Mouse (Mus musculus) cerebral cortex, adult 2 months (tissue): ENCODE results near the gene Fgfr2.

Source experiments
- WGBS: fragments of 180-500 bp; shearing (Covaris S2); methylation state at CpG from one replicate; pipeline ENCODE4 v1.1.7; 2018; 5-methylcytosine and 5-hydroxymethylcytosine counted together

Fgfr2 gene

DNA sequence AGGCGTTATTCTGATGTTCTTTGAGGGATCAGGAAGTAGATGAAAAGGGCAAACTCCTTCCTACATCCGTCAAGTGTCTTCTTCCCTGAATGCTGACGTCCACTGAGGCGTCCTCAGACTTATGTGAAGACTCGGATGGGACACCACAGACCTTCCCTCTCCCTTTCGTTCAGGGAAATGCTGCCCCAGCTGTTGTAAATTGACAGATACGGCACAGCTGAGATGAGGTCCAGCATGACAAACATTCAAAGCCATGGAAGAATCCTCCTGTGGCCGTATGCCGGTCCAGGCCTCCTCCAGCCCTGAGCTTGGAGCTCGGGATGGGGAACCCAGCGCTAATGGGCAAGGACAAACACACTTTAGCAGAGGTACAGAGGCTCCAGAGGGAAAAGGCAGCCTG, 373.6 kb downstream of the Fgfr2 start:
- WGBS = 92% methylated on average over 11 of the region's 11 CpGs

DNA sequence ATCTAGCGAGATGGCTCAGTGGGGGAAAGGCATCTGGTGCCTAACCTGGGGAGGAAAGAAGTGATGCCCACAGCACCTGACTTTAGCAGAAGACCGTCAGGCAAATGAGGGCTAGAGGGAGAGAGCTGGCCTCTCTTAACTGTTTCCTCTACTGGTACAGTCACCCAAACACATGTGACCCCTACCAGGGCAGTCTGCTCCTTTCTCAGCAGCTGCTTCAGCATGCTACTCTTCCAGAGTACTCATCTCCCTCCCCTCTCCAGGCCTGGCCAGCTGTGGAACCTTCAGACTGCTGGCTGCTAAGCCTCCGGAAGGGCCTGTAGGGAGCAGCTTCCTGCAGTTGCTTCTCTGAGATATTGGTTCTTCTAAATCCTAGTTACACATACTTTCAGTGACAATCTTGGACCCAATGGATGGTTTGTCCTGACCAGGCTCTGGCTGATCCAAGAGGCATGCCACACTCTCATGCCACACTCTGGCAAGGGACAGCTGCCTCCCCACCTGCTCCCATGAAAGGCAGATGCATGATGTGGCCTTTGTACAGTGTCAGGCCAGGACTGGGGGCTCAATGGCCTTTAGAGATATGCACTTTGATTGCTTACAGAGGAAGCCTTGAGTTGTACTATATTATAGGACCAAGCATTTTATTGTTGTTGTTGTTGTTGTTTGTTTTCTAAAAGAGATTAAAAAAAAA, 374.9 kb downstream of the Fgfr2 start:
- 75% methylated on average over 3 of the region's 3 CpGs for WGBS

DNA sequence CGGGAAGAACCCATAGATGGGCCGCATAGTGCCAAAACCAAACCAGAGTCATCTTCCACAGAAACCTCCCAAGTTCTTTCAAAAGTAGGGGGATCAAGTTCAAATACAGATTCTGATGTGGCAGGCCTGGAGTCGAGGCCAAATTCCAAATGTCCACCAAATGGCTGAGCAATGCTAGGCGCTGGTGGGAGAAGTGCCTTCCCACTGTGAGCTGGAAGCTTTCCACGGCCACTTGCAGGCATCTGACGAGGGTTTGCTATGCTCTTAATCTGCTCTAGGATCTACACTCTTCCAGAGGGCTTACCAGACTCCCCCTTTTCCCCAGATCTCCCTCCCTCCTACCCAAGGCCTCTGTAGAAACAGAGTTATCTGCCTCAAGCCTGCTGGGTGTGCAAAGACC, 376.1 kb downstream of the Fgfr2 start:
- 73% methylated on average over 6 of the region's 6 CpGs for WGBS

DNA sequence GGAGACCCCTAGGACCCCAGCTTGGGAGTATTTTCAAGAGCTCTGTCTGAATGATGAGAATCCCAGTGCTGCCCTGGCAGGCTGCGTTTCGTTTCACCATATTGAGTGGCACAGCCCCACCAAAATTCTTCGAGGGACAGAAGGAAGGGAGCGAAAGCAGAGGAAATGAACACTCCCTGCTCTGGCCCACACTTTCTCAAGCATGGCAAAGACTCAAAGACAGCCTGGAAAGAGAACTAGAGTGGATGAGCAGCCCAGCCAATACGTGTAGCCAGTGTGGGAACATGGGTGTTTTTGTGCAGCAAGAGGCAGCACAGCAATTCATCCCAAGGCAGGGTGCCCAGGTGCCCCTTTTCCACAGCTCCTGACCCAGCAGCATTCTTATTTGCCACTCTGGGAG, 380.2 kb downstream of the Fgfr2 start:
- 52% methylated on average over 5 of the region's 5 CpGs for WGBS

DNA sequence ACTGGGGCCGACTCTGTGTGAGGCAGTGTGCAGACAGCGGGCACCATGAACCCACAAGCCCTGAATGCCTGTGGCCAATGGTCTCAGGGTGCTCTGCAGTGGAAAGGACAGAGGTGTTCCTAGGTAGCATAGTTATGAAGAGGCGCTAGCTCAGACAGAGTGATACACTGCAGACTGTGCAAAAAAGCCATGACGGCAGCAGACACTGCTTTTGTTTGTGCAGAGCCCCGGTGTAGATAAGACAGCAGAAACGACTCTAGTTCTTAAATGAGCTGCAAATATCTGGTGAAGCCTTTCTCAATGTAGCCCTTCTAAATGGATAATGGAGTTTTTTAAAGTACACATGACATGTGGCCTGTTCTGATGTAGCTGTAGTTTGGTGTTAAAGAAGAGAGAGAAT, 383.3 kb downstream of the Fgfr2 start:
- 84% methylated on average over 6 of the region's 6 CpGs for WGBS

DNA sequence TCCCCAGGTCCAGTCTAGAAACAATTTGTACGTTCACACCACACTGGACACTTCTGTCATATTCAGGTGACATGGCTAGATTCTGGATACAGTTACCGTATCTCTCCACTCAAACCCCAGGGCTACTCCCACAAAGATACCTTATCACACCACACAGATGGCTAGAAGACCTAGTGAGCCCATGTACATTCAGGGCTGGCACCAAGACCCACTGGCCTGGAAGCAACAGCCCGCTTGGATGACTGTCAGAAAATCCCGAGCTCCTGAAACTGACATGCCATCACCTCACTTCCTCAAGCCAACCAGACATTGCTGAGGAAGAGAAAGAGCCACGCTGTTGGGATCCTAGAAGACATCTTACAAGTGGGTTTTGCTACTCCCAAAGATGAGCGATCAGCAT, 384.3 kb downstream of the Fgfr2 start:
- 87% methylated on average over 6 of the region's 6 CpGs for WGBS

DNA sequence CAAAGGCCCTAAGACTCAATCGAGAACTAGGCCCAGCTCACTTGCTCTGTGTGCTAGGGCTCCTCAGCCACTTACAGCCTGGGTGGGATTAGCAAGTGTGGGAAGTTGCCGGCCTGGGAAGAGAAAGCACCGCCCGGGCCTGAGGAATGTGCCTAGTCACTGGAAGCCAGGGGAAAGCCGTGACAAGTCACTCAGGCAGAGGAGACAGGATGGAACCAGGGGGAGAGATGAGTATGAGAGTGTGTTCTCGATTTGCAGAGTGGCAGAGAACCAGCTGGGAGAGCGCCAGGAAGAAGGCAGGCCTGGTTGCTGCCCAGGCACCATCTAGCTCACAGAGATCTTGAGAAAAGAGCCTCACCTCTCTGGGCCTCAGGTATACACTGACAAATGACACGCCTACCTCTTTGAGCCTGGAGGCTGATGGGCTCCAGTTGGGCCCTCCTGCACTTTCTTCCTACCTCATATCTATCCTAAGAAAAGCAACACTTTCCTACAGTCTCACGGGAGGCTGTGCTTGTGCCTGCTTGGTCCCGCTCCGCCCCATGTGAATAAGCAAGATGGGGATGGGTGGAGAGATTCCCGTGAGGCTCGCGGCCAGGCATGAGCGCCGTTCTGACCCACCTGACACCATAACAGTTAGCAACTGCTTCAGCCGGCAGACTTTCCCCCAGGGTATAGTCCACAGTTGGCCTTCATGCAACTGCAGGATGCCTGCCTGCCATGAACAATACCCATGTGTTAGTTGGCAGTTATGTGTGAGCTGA, 386.9 kb downstream of the Fgfr2 start:
- WGBS = 45% methylated on average over 17 of the region's 17 CpGs

DNA sequence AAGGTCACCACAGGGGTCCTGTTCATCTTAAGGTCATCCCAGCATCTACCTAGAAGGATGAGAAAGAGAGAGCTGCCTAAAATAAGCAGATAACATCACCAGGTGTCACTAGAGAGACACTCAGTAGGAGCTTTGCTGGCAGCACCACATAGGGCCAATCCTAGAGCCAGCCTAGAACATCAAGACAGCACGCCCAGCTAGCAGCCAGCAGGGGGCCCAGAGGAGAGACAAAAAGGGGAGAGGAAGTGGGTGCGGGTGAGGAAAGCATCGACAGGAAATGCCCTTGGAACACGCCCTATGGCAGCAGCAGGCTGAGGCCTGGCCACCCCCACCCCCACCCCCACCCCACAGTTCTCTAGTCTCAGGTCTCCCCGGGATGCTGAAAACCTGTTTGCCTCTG, 388.0 kb downstream of the Fgfr2 start:
- 62% methylated on average over 5 of the region's 5 CpGs for WGBS

DNA sequence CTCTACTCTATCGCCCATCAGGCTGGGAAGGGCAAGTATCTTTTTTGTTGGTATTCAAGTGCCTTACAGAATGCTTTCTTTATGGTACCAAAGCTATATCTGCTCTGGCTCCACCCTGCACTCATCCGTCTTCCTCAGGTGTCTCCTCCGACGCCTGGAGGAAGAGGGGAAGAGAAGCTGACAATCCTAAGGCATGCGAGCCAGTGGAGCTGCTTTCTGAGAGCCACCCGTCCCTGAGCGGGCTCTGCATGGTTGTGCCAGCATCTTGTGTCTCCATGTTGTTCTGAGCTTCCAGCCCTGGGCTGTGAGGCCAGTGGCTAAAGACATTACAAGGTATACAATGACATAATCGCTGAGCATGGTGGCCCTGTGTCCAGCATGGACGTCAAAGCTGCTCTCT, 388.9 kb downstream of the Fgfr2 start:
- 87% methylated on average over 9 of the region's 9 CpGs for WGBS

DNA sequence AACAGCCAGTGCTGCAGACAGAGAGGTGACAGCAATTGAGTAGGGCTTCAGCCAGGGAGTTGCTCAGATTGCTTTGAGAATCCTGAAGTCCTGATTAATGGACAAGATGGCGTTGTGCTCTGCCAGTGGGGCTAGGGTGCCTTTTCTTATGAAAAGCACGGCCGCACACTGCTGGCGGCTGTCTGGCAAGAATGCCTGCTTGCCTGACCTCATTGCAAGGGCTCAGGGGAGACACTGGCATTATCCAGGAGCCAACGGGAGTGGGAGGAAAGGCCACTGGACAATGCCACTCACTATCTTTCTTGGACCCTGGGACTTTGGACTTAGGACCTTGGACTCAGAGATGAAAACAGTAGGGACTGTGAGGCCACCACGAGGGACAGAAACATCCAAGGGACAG, 389.6 kb downstream of the Fgfr2 start:
- 62% methylated on average over 6 of the region's 6 CpGs for WGBS

DNA sequence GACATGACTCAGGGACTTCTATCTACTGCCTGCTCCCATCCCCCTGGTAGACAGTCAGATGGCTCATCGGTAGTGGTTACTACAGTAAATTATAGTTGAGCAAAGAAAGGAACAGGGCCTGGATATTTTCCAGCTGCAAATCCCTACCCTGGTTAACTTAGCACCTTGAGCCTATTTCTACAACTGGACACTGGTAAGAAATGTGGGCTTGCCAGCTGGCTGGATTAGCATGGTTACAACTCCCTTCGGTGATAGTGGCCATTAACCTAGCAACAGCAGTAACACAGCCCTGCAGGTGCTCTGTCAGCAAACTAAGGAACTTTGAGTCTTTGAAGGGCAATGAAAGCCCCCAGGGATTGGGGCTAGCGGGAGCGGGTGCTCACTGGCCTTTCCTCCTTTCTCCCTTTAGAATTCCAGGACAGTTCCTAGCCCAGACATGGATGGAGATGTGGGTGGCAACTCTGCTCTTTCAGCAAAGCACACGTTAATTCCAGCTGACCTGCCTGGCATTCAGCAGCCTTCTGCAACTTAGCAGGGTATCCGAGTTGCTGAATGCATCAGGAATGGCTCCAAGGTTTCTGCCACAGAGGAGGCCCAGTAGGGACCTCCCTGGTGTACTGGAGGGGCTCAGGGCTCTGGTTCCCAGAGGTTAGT, 390.9 kb downstream of the Fgfr2 start:
- 57% methylated on average over 6 of the region's 6 CpGs for WGBS

DNA sequence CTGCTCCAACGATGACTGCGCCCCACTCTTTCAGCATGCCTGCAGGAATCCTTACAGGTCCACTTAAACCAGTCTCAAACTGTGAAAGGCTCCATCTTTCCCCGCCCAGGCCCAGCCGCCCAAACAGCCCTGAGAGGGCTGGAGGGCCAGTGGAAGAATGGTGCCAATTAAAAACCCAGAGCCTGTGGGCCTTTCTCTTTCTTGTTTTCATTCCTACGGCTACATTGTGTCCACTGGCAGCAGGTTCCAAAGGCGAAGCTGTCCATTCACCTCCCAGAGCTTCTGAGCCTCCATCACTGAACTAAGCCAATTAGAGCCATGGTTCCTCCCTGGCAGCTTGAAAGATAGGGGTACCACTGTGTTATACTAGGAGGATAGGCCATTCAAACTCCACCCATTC, 391.6 kb downstream of the Fgfr2 start:
- WGBS = 71% methylated on average over 6 of the region's 6 CpGs

DNA sequence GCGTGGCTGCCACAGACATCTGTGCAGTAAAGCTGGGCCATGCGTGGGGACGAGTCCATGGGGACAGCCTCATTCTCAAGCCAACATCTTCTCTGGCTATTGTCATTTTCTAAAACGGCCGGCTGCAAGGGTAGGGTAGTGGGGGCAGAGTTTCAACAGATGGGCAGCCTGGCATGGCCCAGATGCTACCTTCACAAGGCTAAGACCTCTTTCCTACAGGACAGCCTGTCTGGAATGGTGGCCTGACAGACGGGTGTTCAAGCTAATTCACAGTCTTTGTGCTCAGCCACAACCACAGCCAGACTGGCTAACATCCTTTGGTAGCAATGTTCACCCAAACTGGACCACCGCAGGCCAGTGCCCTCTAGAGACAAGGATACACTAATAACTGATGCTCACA, 392.6 kb downstream of the Fgfr2 start:
- WGBS = 60% methylated on average over 7 of the region's 7 CpGs

DNA sequence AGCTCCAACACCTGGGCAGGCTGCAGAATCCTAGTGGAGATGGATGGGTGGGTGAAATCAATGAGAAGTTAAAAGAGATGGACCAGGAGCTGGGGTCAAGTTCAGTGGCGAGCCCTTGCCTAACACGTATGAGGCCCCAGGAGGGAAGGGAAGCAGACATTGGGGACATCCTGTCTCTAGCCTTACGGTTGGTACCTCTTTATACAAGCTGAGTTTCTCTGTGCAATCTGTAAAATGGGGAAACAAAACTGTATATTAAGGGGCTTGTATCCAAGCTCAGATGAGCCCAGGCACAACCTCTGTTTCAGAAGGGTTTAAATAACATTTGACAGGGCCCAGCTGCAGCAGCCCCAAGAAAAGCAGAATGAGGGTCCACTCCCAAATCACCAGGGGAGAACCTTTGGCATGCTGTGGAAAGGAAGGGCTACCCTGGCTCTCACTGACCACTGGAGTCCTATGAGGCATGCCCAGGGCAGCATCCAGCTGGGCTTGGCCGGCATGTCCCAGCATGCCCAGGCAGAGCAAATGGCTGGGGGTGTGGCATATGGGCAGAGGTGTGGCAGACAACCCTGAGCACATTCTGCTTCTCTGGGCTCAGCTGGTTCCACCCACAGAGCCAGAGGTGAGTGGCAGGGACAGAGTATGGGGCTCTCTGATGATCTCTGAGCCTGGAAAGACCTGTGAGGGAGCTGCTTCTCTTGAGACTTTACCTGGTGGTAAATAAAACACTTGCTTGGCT, 393.9 kb downstream of the Fgfr2 start:
- WGBS = 87% methylated on average over 4 of the region's 4 CpGs

DNA sequence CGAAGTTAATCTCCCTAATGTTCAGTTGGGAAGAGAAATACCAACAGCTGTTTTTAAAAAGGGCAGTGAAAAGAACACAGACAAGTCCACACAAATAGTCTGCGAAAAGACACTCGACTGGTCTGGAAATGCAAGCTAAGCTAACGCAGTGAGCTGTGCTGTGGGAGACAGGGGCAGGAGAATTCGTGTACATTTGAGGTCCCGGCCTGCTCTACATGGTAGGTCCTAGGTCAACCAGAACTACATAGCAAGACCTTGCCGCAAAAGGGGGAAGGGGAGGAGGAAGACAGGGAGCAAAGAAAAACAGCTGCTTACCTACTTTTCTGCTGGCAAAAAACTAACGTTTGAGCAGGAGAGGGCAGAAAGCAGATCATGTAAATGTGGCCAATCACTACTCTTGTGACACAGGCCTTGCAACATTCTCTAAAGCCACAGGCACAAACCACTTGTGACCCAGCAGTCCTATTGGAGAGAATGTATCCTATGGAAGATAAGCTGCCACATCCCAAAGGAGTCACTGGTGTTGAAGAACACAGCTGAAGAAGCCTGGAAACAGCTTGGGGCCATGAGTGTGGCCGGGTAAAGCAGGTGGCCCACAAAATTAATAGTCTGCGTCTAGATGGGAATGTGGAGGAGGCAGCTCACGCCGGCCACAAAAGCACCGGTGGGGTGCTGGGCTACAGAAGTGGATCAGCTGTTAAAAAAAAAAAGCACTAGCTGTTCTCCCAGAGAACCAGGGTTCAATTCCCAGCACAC, 396.9 kb downstream of the Fgfr2 start:
- WGBS = 69% methylated on average over 13 of the region's 13 CpGs

DNA sequence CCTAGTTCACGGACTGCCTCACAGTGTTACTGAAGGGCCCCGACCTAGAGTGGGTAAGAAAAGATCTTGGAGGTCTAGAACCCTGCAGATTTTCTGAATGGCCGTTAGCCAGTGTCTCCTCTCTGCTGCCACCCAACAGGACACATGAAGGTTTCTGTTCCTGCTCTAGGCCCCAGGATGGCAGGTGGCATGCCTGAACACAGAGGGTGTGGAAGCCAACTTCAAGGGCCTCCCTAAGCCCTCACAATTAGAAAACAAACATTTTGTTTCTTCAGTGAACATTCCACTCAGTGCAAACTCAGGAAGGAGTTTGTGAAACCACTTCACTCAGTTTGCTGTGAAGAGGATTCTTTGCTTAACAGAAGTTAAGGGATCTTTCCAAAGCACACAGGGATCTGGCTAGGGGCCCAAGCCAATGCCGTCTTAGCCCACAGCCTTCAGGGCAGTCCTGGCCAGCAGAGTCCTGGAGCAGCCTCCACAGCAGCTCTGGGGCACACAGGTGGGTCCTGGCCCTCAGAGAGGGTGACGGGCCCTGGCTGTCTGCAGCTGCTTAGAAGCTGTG, 398.6 kb downstream of the Fgfr2 start:
- WGBS = 74% methylated on average over 5 of the region's 5 CpGs

DNA sequence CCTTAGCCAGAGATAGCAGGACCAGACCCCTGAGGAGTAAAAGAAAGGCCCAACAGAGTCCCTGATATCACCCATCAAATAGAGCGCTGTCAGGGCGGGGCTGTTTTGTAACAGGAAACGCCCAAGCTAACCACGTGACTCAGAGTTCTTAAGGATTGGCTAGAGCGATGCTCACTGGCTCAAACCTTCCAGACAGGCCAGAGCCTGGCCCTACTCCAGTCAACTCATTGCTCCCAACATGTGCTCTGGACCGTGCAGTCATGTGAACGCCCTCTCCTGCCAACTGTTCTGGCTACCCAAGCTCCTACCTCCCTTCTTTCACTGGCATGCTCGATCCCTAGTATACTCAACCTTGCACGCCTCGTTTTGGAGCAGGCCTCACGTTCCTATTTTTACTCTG, 399.2 kb downstream of the Fgfr2 start:
- 48% methylated on average over 11 of the region's 11 CpGs for WGBS

DNA sequence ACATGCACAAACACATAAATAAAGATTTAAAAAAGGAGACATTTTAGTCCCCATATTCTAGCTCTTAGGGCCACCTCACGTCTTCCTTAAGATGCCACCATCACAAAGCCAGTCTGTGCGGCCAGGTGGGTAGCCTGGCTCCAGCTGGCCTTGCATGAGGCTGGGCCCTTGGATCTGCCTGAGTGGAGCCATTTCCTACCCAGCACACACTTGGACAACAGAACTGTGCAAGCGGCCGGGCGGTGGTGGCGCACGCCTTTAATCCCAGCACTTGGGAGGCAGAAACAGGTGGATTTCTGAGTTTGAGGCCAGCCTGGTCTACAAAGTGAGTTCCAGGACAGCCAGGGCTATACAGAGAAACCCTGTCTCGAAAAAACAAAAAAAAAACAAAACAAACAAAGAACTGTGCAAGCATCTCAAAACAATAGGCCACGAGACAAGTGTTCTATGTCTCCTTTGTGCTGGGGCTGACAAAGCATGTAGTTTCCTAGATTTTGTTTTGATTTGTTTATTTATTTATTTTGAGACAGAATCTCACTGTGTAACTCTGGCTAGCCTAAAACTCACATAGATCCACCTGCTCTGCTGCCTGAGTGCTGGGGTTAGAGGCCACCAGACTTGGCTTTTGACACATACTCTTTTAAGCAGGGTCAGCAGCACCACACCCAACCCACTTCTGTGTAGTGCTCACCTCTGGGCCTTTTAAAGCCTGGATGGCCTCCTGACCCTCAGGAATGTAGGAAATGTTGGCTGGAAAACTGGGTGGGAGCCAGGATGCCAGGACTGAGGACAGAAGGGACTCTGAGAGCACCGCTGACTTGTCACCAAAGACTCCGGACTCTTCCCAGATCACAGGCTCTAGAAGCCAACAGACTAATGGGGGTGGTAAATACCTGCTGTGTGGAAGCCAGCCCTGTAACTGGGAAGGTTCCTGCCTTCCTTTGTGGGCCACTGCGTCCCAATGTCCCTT, 400.5 kb downstream of the Fgfr2 start:
- 78% methylated on average over 12 of the region's 12 CpGs for WGBS

DNA sequence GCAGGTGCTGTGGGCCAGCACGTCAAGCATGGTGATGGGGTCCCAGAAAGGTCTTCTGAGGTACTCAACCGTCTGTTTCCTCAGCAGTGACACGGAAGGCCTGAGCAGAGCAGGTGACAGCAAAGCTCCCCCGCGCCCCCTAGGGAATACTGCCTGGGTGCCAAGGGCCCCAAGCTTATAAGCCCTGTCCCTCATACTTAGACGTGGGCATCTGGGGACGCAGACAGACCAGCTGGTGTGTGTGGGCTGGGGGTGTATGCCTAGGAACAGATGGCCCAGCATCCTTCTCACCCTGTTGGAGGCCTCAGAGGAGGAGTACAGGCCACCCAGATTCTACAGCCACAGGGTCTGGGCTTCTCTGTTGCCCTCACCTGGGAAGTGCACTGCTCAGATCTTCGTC, 402.6 kb downstream of the Fgfr2 start:
- 61% methylated on average over 8 of the region's 8 CpGs for WGBS

DNA sequence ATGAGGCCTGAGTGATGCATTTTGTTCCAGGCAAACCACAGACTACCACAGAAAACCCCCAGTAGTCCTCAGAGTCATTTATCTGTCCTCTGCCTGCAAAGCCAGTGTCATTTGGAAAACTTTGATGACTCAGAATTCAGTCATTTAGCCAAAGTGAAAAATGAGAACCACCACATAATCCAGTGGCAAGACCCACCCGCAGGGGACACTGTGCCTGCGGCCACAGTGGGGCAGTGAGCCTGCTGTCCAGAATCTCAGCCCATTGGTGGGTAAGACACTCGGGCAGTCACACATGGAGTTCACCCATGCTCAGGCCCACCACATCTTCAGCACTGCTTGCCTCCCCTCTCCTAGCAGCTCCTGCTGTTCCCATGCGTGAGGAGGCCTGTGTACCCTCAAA, 403.6 kb downstream of the Fgfr2 start:
- 86% methylated on average over 4 of the region's 4 CpGs for WGBS
